Mouse (Mus musculus) MN1 (cell line): Measurements from ENCODE around the gene Erbin.

ENCODE experiments used
- DNase-seq: peaks from one replicate; pipeline ENCODE4 v3.0.0-alpha.2; 2016; ENCODE audit warnings: low spot score

The Erbin gene

GRCm38 (mm10) chr13:103912351-103912750 is 8.0 kb downstream of the Erbin start:
- DNase-seq, result no peak

- DNase-seq, result no peak
These were observed 9.7 kb downstream of the Erbin start for GRCm38 (mm10) chr13:103910598-103910997.

- DNase-seq, result no peak
These were observed 10.4 kb downstream of the Erbin start for GRCm38 (mm10) chr13:103909894-103910293.

- no peak for DNase-seq
These were observed 20.3 kb downstream of the Erbin start for GRCm38 (mm10) chr13:103900015-103900414.

GRCm38 (mm10) chr13:103897606-103898005 is 22.7 kb downstream of the Erbin start:
- DNase-seq, result no peak

- no peak for DNase-seq
These were observed 27.2 kb downstream of the Erbin start for GRCm38 (mm10) chr13:103893065-103893464.

- DNase-seq, result no peak
These were observed 30.3 kb downstream of the Erbin start for GRCm38 (mm10) chr13:103890038-103890437.

GRCm38 (mm10) chr13:103886503-103886902 is 33.8 kb downstream of the Erbin start:
- no peak for DNase-seq

GRCm38 (mm10) chr13:103881200-103881599 is 39.1 kb downstream of the Erbin start:
- no peak for DNase-seq

- DNase-seq, result no peak
These were observed 43.6 kb downstream of the Erbin start for GRCm38 (mm10) chr13:103876743-103877142.

GRCm38 (mm10) chr13:103875823-103876514 is 44.3 kb downstream of the Erbin start:
- no peak for DNase-seq

GRCm38 (mm10) chr13:103870786-103871185 is 49.5 kb downstream of the Erbin start:
- no peak for DNase-seq

- no peak for DNase-seq
These were observed 50.2 kb downstream of the Erbin start for GRCm38 (mm10) chr13:103870117-103870516.

GRCm38 (mm10) chr13:103868875-103869274 is 51.4 kb downstream of the Erbin start:
- DNase-seq, result no peak

GRCm38 (mm10) chr13:103862041-103862440 is 58.3 kb downstream of the Erbin start:
- DNase-seq, result no peak

GRCm38 (mm10) chr13:103859041-103859440 is 61.3 kb downstream of the Erbin start:
- no peak for DNase-seq

- DNase-seq, result no peak
These were observed 72.7 kb downstream of the Erbin start for GRCm38 (mm10) chr13:103847614-103848013.

GRCm38 (mm10) chr13:103841287-103842201 is 78.8 kb downstream of the Erbin start:
- no peak for DNase-seq

- DNase-seq, result peak; percentile 22
These were observed 81.7 kb downstream of the Erbin start for GRCm38 (mm10) chr13:103838619-103839018.

- DNase-seq, result no peak
These were observed 90.6 kb downstream of the Erbin start for GRCm38 (mm10) chr13:103829623-103830135.

GRCm38 (mm10) chr13:103822270-103822669 is 98.0 kb downstream of the Erbin start:
- DNase-seq, result no peak

- no peak for DNase-seq
These were observed 100.9 kb downstream of the Erbin start for GRCm38 (mm10) chr13:103819377-103819776.

GRCm38 (mm10) chr13:103817935-103818334 is 102.4 kb downstream of the Erbin start:
- no peak for DNase-seq
